Mouse (Mus musculus) heart, postnatal 10 days (tissue): ENCODE measurements around the gene Gm45716. TPM values are rescaled to one million over a fixed set of nuclear protein-coding genes. Genes with fewer than 3 reads are reported as not detected.

Experiments used
- DNase-seq, 2 experiments: peaks; one replicate each; pipeline ENCODE4 v3.0.0; 2021
- intact Hi-C: fragments of 180-260 bp; cut with DNase I; formaldehyde crosslinking; loops from one replicate; pipeline ENCODE4 v1.15.1; 2025
- total RNA-seq, 2 experiments: library from RNA; stranded (reverse); gene quantifications; 2 replicates each; pipeline ENCODE4 v1.2.3; 2021

Gene Gm45716
- total RNA-seq, 2 experiments from 2014 or later: 22.4 to 23.2 TPM

DNA sequence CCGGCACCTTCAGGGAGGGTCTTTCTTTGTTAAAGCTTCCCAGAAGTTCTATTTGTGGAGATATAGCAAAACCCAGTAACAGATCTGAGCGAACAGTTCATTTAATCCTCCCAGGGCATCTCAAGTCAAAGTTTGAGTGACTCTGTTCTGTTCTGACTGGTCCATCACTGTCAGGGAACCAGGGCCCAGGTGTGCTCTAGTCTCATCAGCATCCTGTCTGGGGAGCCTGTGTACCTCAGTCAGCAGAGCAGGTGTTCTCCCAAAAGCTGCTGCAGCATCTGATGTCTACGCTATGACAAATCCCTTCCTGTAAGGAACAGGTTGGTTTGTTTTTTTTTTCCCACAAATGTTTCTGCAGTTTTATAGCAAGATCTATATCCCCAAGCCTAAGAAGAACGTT lies 59.2 kb downstream of the Gm45716 start:
- DNase-seq: no peak
- intact Hi-C loops: loop anchor here (2.0 kb wide), 1 partner anchor 14 kb away; no protein-coding TSS in a partner anchor

DNA sequence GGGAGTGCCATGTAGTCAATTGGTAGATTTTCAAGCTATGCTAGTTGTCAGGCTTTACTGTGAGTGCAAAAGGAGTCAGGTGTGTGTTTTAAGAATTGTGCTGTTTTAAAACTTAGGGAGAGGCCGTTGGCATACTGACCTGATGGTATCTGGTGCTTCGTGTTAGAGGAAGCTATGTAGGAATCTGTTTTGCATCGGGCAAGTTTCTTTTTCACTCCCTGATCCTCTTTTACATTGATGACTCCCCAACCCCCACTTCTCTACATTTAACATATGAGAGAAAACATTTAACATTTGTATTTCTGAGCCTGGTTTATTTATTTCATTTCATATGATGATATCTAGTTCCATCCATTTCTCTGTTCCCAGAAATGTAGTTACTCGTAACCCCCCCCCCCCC lies 60.3 kb downstream of the Gm45716 start:
- intact Hi-C loops: loop anchor here (2.0 kb wide), 1 partner anchor 15 kb away; no protein-coding TSS in a partner anchor

DNA sequence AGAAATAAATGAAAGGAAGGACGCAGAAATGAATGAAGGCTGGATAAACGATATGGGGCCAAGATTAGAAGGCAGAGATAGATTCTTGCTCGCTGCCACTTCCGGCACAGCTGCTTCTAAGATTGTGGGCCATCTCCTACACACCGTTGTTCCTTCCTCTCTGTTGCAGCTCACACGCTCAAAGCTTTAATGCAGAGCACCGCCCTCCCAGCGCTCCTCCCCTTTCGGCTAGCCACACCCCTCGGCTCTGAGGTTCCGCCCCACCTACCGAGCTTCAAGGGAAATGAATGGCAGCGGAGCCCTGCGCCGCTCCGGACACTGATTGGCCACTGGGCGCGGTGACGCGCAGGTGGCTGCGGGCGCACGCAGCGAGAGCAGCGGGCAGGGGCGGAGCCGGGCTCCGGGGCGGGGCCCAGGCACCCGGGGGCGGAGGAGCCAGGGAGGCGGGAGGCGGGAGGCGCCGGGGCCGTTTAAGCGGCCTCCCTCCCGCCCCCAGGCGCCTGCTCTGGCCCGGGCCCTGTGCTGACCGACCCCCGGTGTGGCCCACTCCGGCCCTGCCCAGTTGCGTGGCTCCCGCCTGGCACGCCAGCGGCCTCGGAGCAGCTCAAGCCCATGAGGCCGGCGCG lies 61.7 kb downstream of the Gm45716 start, which contains the start of gene Mmd:
Mmd (plus strand) TSS at position 432 of the 626 bp plus-strand sequence.
- intact Hi-C loops: loop anchor here (1.0 kb wide), 1 partner anchor 65 kb away; no protein-coding TSS in a partner anchor
- DNase-seq: peak; percentile 98 to 99

More for the DNA sequence above, 60.3 kb downstream of the Gm45716 start:
- no peak for DNase-seq

- intact Hi-C loops: loop anchor here (1.0 to 5.0 kb wide), 2 partner anchors 65 to 212 kb away; no protein-coding TSS in a partner anchor
- DNase-seq: peak in 1 of 2 experiments; percentile 67
Observed at GRCm38 (mm10) chr11:90249701-90250141, 62.2 kb downstream of the Gm45716 start.

- DNase-seq: peak; percentile 42 to 46
- intact Hi-C loops: loop anchor here (5.0 kb wide), 1 partner anchor 213 kb away; no protein-coding TSS in a partner anchor
Observed at GRCm38 (mm10) chr11:90250189-90250588, 62.7 kb downstream of the Gm45716 start.

- DNase-seq: no peak
- intact Hi-C loops: loop anchor here (5.0 kb wide), 1 partner anchor 213 kb away; no protein-coding TSS in a partner anchor
Observed at GRCm38 (mm10) chr11:90250730-90251129, 63.2 kb downstream of the Gm45716 start.

- DNase-seq: peak; percentile 49 to 52
- intact Hi-C loops: loop anchor here (5.0 kb wide), 1 partner anchor 215 kb away; no protein-coding TSS in a partner anchor
Observed at GRCm38 (mm10) chr11:90251923-90252322, 64.4 kb downstream of the Gm45716 start.

- DNase-seq: no peak
- intact Hi-C loops: loop anchor here (5.0 kb wide), 1 partner anchor 215 kb away; no protein-coding TSS in a partner anchor
Observed at GRCm38 (mm10) chr11:90252366-90252765, 64.9 kb downstream of the Gm45716 start.

- no peak for DNase-seq
- intact Hi-C loops: loop anchor here (5.0 kb wide), 1 partner anchor 217 kb away; no protein-coding TSS in a partner anchor
Observed at GRCm38 (mm10) chr11:90254536-90254935, 67.1 kb downstream of the Gm45716 start.

DNA sequence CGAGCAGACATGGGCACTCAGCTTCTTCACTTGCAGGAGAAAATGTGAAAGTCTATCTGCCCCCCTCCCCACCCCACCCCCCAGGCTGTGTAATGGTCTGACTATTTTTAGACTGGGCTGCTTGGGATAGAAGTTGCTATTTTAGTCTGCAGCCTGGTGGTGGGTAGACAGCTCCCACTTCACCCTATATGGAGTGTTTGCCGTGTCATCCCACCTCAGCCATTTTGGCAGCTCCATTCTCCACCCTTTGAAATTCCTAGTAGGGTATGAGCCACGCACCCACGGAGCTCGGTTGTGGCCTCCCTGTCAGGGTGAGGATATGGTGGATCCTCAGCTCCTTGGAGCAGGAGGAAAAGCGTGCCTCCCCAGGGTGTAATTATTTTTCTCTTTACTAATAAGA lies 68.2 kb downstream of the Gm45716 start:
- intact Hi-C loops: loop anchor here (5.0 kb wide), 1 partner anchor 127 kb away; no protein-coding TSS in a partner anchor
- DNase-seq: peak; percentile 69 to 73

GRCm38 (mm10) chr11:90256833-90257525 lies 69.5 kb downstream of the Gm45716 start:
- DNase-seq: no peak
- intact Hi-C loops: loop anchor here (5.0 kb wide), 1 partner anchor 125 kb away; no protein-coding TSS in a partner anchor

DNA sequence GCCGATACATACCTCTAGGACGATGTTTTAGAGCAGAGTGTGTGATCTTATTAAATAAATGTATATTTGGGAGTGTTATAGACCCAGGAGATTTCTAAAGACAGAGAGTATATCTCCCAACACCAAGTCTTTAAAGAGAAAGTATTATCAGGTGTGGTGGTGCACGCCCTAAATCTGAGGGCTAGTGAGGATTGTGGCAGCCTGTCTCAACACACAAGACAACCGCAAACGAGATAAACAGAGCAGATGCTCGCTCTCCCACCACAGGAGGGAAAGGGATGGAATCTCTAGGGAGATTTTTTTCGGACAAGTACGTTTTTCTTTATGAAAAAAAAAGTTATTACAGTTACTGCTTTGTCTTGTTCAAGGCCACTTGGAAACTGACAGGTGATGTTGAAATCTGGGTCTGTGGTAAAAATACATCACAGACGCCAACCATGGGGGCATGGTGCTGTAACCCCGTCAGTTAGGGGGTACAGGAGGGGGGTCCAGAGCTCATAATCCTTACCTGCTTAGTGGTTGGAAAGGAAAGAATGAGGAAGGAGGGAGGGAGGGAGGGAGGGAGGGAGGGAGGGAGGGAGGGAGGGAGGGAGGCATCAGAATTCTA lies 70.9 kb downstream of the Gm45716 start:
- intact Hi-C loops: loop anchor here (5.0 kb wide), 1 partner anchor 124 kb away; no protein-coding TSS in a partner anchor
- no peak for DNase-seq

- intact Hi-C loops: loop anchor here (5.0 kb wide), 1 partner anchor 123 kb away; no protein-coding TSS in a partner anchor
Observed at GRCm38 (mm10) chr11:90259071-90259470, 71.6 kb downstream of the Gm45716 start.

DNA sequence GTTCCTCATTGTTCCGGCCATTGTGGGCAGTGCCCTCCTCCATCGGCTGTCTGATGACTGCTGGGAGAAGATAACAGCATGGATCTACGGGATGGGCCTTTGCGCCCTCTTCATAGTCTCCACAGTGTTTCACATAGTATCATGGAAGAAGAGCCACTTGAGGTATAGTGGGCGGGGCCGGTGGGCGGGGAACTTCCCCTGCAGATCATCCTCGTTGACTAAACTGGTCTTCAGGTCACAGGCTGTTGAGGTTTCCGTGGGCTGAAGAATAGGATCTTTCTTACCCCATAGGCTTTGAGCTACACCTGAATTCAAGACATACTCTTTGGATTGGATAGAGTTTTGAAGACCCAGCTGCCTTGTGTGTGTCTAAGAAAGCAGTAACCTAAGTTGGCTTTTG lies 72.3 kb downstream of the Gm45716 start:
- intact Hi-C loops: loop anchor here (5.0 kb wide), 1 partner anchor 122 kb away; no protein-coding TSS in a partner anchor
- DNase-seq: no peak

More at GRCm38 (mm10) chr11:90259071-90259470, 71.6 kb downstream of the Gm45716 start:
- DNase-seq: no peak

DNA sequence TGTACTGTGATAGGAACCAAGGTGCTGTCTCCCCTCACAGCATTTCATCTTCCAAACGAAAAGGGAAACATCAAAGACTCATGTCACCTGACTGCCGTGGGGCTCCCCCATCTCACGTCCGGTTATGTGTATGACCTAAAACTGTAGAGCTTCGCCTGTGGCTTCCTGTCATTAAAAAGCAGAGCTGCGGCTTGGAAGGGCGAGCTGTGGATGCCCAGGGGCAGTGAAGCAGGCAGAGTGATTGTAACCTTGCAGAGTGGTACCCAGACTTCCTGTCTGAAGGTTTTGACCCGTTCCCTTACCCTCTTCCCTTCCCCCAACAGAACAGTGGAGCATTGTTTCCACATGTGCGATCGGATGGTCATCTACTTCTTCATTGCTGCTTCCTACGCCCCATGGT lies 76.7 kb downstream of the Gm45716 start:
- intact Hi-C loops: no loop called here
- no peak for DNase-seq

DNA sequence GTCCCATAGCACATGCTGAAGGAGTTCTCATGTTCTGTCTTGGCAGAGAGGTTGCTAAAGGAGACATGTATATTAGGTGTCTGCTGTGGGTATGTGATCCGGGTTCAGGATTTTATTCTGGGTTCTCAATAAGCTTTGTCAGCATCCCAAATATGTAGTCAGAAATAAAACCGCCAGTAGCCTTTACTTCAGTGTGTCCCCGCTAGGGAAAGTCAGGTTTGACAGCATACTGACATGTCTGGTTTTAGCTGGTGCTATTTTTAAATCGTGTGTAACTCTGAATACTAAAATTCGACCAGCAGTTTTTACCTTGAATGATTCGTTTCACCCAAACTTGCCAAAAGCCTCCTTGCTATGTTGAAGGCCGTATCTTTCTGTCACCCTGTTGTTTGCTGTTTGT lies 78.1 kb downstream of the Gm45716 start:
- intact Hi-C loops: no loop called here
- no peak for DNase-seq

DNA sequence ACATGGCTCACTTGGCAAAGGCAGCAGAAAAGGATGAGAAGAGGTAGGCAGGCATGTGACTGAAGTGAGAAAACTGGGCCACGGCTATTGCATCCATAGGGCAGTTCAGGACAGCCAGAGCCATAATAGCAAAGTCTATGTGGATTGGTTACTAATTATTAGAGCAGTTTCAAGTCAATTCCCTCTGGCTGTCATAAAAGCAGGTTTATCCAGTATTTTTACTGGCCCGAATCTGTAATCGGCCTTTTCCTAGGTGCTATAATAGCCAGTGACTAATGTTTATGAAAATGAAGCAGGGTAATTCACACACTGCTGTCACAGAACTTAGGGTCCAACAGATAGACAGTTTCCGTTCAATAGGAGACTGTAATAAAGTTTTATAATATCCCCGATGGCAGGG lies 81.5 kb downstream of the Gm45716 start:
- intact Hi-C loops: no loop called here
- DNase-seq: no peak

GRCm38 (mm10) chr11:90269398-90270123 lies 82.1 kb downstream of the Gm45716 start:
- DNase-seq: no peak
- intact Hi-C loops: no loop called here

DNA sequence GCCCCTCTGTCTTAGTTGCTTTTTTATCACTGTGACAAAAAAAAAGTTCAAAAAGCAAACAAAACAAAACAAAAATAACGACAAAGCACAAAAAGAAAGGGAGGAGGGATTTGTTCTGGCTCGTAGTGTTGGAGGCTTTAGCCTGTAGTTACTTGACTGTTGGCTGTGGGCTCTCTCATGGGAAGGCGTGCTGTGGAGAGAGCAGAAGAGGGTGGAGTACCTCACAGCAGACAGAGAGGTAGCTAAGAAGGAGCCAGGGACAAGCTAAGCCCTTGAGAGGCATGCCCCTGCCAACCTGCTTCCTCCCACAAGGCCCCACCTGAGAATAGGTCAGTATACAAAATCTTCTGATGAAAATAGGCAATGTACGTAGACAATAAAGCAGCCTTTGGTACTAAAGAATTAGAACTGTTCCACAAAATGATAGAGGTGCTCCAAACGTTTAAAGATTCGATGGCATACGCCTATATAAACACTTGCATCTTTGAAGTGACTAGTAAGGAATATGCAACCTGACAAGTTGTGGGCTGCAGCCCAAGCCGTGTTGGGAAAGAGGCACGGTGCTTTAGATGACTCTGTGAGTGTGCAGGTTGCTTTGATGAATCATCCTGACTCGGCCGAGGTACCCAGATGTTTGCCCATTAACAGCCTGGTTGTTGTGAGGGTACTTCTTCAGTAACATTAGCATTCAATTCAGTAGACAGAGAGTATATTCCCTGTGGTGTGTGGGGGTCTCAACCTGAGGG lies 82.8 kb downstream of the Gm45716 start:
- DNase-seq: no peak
- intact Hi-C loops: no loop called here
